Mouse (Mus musculus) A20 (cell line): ENCODE data around the gene Olfr114.

Experiments used
- DNase-seq: peaks from one replicate; pipeline ENCODE4 v3.0.0-alpha.2; 2011; ENCODE audit warnings: low read depth, low spot score

The Olfr114 gene

DNA sequence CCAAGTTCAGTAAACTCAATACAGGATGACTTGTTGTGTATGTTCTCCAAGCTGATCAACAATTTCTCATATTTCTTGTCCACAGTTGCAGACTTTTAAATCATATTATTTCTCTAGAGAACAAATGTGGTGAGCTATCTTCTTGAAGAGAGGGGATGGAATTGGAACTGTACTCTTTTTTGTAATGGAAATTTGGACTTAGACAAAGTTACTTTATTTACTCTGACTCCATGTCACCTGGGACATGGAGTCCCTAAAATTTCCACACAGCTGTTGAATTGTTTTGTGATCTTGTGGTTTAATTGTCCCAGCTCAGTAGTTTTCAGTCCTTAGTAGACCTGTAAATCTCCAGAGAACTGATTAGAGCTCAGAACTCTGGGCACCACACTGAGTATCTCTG is at the start of gene Olfr114:
Gene Olfr114 (minus strand): TSS at position 101 of the 400 bp plus-strand sequence.
- DNase-seq, result no peak

DNA sequence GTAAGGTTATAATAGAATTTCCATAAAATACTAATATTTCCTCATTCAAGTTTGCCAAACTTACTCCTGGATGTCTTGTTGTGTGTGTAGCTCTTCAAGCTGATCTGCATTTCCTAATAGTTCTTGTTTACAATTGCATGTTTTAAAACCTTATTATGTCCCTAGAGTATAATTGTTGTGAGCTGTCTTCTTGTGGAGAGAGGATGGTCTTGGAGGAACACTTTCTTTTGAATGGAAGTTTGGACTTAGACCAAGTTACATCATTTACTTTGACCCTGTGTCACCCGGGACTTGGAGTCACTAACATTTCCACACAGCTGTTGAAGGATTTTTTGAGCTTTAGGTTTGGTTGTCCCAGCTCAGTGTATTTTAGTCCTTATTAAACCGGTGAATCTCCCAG is 34.5 kb upstream of the Olfr114 start, which contains the start of the genes Olfr115 and Olfr116:
Gene Olfr115 (minus strand): TSS at position 101 of the 400 bp plus-strand sequence.
Gene Olfr116 (minus strand): TSS at position 191 of the 400 bp plus-strand sequence.
- DNase-seq, result no peak

DNA sequence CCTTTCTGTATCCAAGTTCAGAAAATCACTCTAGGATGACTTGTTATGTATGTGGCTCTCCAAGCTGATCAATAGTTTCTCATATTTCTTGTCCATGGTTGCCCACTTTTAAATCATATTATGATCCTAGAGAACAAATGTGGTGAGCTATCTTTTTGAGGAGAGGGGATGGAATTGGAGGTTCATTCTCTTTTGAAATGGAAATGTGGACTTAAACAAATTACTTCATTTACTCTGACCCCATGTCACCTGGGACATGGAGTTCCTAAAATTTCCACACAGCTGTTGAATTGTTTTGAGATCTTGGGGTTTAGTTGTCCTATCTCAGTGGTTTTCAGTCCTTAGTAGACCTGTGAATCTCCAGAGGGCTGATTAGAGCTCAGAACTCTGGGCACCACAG is 15.0 kb downstream of the Olfr114 start, which contains the start of gene Olfr113:
Gene Olfr113 (minus strand): TSS at position 101 of the 400 bp plus-strand sequence.
- DNase-seq, result no peak

DNA sequence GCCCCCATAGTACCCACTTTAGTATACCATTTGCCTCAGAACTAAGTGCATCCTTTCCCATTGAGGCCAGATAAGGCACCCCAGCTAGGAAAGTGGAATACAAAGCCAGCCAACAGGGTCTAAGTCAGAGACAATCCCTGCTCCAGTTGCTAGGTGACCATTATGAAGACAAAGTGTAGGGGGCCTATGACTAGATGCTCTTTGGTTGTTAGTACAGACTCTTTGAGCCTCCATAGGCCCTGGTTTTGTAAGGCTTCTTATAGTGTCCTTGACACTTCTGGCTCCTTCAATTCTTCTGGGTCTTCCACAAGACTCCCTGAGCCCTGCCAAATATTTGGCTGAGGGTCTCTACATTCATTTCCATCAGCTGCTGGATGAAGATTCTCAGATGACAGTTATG is 23.2 kb downstream of the Olfr114 start, which contains the start of gene Olfr112:
Gene Olfr112 (minus strand): TSS at position 101 of the 400 bp plus-strand sequence.
- no peak for DNase-seq

DNA sequence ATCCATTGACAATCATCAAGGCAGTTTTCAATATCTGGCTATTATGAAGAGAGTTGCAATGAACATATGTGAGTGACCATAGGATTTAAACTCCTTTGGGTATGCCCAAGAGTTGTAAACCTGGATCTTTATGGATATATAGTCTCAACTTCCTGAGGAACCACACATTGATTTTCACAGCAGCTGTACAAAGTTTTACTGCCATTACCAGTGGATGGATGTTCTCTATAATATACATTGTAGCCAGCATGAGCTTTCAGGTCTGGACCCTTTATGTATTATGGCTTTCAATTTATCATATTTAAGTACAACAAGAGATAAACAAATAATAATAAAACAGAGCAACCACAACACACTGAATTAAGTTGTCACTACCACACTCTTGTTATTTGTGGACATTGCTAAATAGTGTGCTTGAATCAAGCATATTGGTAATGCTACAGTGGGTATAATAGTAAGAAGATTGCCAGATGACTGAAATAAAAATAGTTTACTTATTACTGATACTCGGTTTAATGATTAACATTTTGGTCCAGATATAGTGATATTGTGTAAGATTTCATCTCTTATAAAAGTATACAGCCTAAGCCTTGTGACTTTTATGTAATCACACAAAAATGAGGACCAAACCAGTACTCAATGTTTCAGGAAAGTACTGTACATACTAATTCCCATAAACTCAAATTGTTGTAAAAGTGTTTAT is 33.5 kb downstream of the Olfr114 start:
- peak; percentile 2 for DNase-seq

DNA sequence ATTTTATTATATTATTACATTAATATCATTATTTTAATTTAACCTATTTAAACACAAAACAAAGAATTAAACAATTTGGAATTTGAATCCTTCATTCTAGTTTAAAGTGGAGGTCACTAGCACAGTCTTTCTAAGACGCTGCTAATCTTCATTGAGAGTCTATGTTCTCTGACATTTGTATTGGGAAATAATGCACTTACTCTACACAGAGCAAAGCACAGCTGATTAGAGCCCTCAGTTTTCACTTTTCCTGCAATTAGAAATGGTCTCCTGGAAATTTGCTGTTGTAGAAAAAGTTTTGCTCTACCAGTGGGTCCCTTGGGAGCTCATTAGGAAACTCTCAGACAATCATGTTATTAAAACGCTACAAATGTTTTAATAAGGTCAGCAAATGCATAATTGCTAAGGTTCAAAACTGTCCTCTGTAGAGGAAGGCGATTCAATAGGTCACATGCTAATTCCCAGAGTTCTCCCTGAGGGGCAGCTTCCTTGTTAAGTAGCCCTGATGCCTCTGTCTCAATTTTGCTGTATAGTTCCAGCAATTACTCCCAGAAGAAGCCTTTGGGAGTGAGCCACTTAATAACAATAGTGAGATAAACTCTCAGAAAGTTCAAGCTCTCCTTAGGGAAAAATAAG is 48.6 kb downstream of the Olfr114 start:
- DNase-seq, result no peak

DNA sequence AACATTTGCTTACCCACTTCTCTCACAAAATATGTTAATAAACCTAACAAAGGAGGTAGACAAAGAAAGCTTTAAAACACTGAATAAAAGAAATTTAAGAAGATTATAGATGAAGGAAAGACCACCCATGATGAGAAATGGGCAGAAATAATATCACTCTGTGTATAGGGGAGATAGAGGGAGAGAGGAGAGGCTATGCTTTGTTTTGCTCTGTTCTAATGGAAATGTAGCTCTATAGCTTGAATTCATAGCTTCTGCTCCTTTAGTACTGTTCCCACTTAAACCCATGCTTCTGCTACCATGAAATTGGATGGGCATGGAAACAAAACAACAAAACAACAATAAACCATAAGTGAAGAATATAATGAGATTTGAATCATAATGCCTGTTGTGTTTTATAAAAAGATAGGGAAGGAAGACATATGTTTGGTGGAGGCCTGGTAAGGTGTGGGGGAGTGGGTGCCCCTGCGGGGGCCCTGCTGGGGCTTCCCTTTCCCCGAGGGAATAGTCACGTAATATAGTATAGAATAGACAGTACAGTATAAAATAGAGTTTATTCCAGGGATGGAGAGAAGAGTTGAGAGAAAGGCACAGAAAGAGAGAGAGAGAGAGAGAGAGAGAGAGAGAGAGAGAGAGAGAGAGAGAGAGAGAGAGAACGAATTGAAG is 51.0 kb downstream of the Olfr114 start:
- DNase-seq, result no peak
